Mouse (Mus musculus): ENCODE measurements around the gene Hsd17b2.
"Not testable (repeated sequence)": the region's sequence is repeated elsewhere in the genome, so short reads cannot be mapped to it uniquely, and the experiment has no call there.

The Hsd17b2 gene

GRCm38 (mm10) chr8:117715896-117716295 lies 14.2 kb downstream of the Hsd17b2 start:
- no peak for DNase-seq

GRCm38 (mm10) chr8:117718152-117718860 lies 16.6 kb downstream of the Hsd17b2 start:
- no peak for DNase-seq

- no peak for DNase-seq
Observed at GRCm38 (mm10) chr8:117726467-117726866, 24.8 kb downstream of the Hsd17b2 start.

GRCm38 (mm10) chr8:117727561-117727960 lies 25.9 kb downstream of the Hsd17b2 start:
- no peak for DNase-seq

GRCm38 (mm10) chr8:117728234-117728633 lies 26.5 kb downstream of the Hsd17b2 start:
- no peak for DNase-seq

- DNase-seq, result no peak
Observed at GRCm38 (mm10) chr8:117730980-117731379, 29.3 kb downstream of the Hsd17b2 start.

- no peak for DNase-seq
Observed at GRCm38 (mm10) chr8:117736657-117737175, 35.0 kb downstream of the Hsd17b2 start.

GRCm38 (mm10) chr8:117738206-117738605 lies 36.5 kb downstream of the Hsd17b2 start:
- DNase-seq, result not testable (repeated sequence)

GRCm38 (mm10) chr8:117740387-117740998 lies 38.8 kb downstream of the Hsd17b2 start:
- no peak for DNase-seq

- no peak for DNase-seq
Observed at GRCm38 (mm10) chr8:117742431-117743012, 40.8 kb downstream of the Hsd17b2 start.

- DNase-seq, result no peak
Observed at GRCm38 (mm10) chr8:117746651-117747050, 44.9 kb downstream of the Hsd17b2 start.

GRCm38 (mm10) chr8:117747428-117747827 lies 45.7 kb downstream of the Hsd17b2 start:
- no peak for DNase-seq

GRCm38 (mm10) chr8:117747886-117748730 lies 46.4 kb downstream of the Hsd17b2 start:
- DNase-seq, result no peak

- no peak for DNase-seq
Observed at GRCm38 (mm10) chr8:117749436-117749835, 47.7 kb downstream of the Hsd17b2 start.

- no peak for DNase-seq
Observed at GRCm38 (mm10) chr8:117757900-117758299, 56.2 kb downstream of the Hsd17b2 start.

GRCm38 (mm10) chr8:117762776-117763175 lies 61.1 kb downstream of the Hsd17b2 start:
- no peak for DNase-seq

- DNase-seq, result no peak
Observed at GRCm38 (mm10) chr8:117764625-117765024, 62.9 kb downstream of the Hsd17b2 start.

GRCm38 (mm10) chr8:117765947-117766346 lies 64.2 kb downstream of the Hsd17b2 start:
- no peak for DNase-seq

- no peak for DNase-seq
Observed at GRCm38 (mm10) chr8:117768971-117769370, 67.3 kb downstream of the Hsd17b2 start.

- no peak for DNase-seq
Observed at GRCm38 (mm10) chr8:117771115-117771836, 69.6 kb downstream of the Hsd17b2 start.

GRCm38 (mm10) chr8:117772126-117772525 lies 70.4 kb downstream of the Hsd17b2 start:
- DNase-seq, result no peak

GRCm38 (mm10) chr8:117772597-117772996 lies 70.9 kb downstream of the Hsd17b2 start:
- no peak for DNase-seq
